Mouse (Mus musculus) lung, postnatal 0 days (tissue): ENCODE measurements at regions not wholly inside any gene's neighbourhood (a gene's known extent, or its start where the extent isn't known, plus 50 kb on each side); places are given as distances from the start of the nearest gene placed in this dataset.

ENCODE experiments used
- CTCF ChIP-seq: IDR thresholded peaks from 2 replicates; pipeline ENCODE4 v1.5.1; 2016; ENCODE audit warnings: antibody characterized with exemption, mild to moderate bottlenecking
- EP300 ChIP-seq: IDR thresholded peaks from 2 replicates; pipeline ENCODE4 v1.6.1; 2016; ENCODE audit warnings: antibody characterized with exemption, mild to moderate bottlenecking, control low read depth

DNA sequence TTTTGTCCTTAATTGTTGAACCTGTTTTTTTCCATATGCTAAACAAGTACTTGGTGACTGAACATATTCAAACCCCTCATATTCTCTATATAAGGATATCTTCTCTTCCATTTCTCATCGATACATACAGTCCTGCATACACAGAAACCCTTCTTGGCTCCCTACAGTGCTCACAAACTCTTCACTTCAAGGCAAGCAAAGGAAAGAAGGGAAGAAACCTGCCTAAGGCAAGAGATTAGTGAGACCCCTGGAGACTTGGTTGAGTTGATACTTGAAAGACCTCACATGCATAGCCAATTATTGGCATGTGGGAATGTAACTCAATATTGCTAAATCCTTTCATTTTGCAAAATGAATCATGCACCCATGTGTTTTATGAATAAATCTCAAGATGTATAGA lies 128.0 kb upstream of the Cadps start:
- TF ChIP-seq CTCF: no peak
- TF ChIP-seq EP300: no peak
